Mouse (Mus musculus): Measurements from ENCODE around the gene Gpc6. TPM values are rescaled to one million over a fixed set of nuclear protein-coding genes. Genes with fewer than 3 reads are reported as not detected.
"Not testable (repeated sequence)": the region's sequence is repeated elsewhere in the genome, so short reads cannot be mapped to it uniquely, and the experiment has no call there.

Gene Gpc6
- total RNA-seq, 2 experiments from 2014 or later, result 9.0 to 11.0 TPM

- no peak for DNase-seq (ENCODE audit: low spot score in 2 of 2)
Measured at GRCm38 (mm10) chr14:117435739-117436138, 510.6 kb downstream of the Gpc6 start.

GRCm38 (mm10) chr14:117446675-117447231, 521.6 kb downstream of the Gpc6 start:
- not testable (repeated sequence) for DNase-seq (ENCODE audit: low spot score in 2 of 2)

GRCm38 (mm10) chr14:117451391-117451991, 526.4 kb downstream of the Gpc6 start:
- no peak for DNase-seq (ENCODE audit: low spot score in 2 of 2)

- DNase-seq (ENCODE audit: low spot score in 2 of 2), result no peak
Measured at GRCm38 (mm10) chr14:117452150-117452549, 527.0 kb downstream of the Gpc6 start.

GRCm38 (mm10) chr14:117473378-117473777, 548.3 kb downstream of the Gpc6 start:
- no peak for DNase-seq (ENCODE audit: low spot score in 2 of 2)

- DNase-seq (ENCODE audit: low spot score in 2 of 2), result no peak
Measured at GRCm38 (mm10) chr14:117478879-117479278, 553.8 kb downstream of the Gpc6 start.

GRCm38 (mm10) chr14:117487161-117487754, 562.1 kb downstream of the Gpc6 start:
- no peak for DNase-seq (ENCODE audit: low spot score in 2 of 2)

GRCm38 (mm10) chr14:117490469-117490868, 565.4 kb downstream of the Gpc6 start:
- DNase-seq (ENCODE audit: low spot score in 2 of 2), result no peak

- no peak for DNase-seq (ENCODE audit: low spot score in 2 of 2)
Measured at GRCm38 (mm10) chr14:117495118-117495517, 570.0 kb downstream of the Gpc6 start.

- no peak for DNase-seq (ENCODE audit: low spot score in 2 of 2)
Measured at GRCm38 (mm10) chr14:117498785-117499184, 573.7 kb downstream of the Gpc6 start.

GRCm38 (mm10) chr14:117499354-117499753, 574.2 kb downstream of the Gpc6 start:
- DNase-seq (ENCODE audit: low spot score in 2 of 2), result no peak

- no peak for DNase-seq (ENCODE audit: low spot score in 2 of 2)
Measured at GRCm38 (mm10) chr14:117514829-117515228, 589.7 kb downstream of the Gpc6 start.

GRCm38 (mm10) chr14:117519574-117519973, 594.5 kb downstream of the Gpc6 start:
- peak; percentile 11 to 41 for DNase-seq (ENCODE audit: low spot score in 2 of 2)

GRCm38 (mm10) chr14:117520706-117521105, 595.6 kb downstream of the Gpc6 start:
- no peak for DNase-seq (ENCODE audit: low spot score in 2 of 2)

- DNase-seq (ENCODE audit: low spot score in 2 of 2), result no peak
Measured at GRCm38 (mm10) chr14:117525133-117525532, 600.0 kb downstream of the Gpc6 start.

- no peak for DNase-seq (ENCODE audit: low spot score in 2 of 2)
Measured at GRCm38 (mm10) chr14:117527053-117527452, 601.9 kb downstream of the Gpc6 start.

GRCm38 (mm10) chr14:117529439-117529838, 604.3 kb downstream of the Gpc6 start:
- DNase-seq (ENCODE audit: low spot score in 2 of 2), result no peak

GRCm38 (mm10) chr14:117552776-117553175, 627.7 kb downstream of the Gpc6 start:
- DNase-seq (ENCODE audit: low spot score in 2 of 2), result no peak

GRCm38 (mm10) chr14:117556715-117557320, 631.7 kb downstream of the Gpc6 start:
- peak in 1 of 2 experiments; percentile 6 for DNase-seq (ENCODE audit: low spot score in 2 of 2)

GRCm38 (mm10) chr14:117562146-117562545, 637.0 kb downstream of the Gpc6 start:
- no peak for DNase-seq (ENCODE audit: low spot score in 2 of 2)

- no peak for DNase-seq (ENCODE audit: low spot score in 2 of 2)
Measured at GRCm38 (mm10) chr14:117569278-117569677, 644.2 kb downstream of the Gpc6 start.

- DNase-seq (ENCODE audit: low spot score in 2 of 2), result peak in 1 of 2 experiments; percentile 24
Measured at GRCm38 (mm10) chr14:117572213-117572612, 647.1 kb downstream of the Gpc6 start.
